Mouse (Mus musculus): ENCODE measurements around the gene Pcsk7.

GRCm38 (mm10) chr9:45861813-45862212, 44.5 kb upstream of the Pcsk7 start:
- TF ChIP-seq POLR2A (IDR thresholded peaks at IDR 0.05; ENCODE audit: borderline replicate concordance, low read depth, low read length) (no peak), CTCF (IDR thresholded peaks at IDR 0.05; ENCODE audit: low read depth, low read length) (no peak)

Data from bone marrow macrophage, adult 2 months (primary cell).